Mouse (Mus musculus) lung, postnatal 36 days (tissue): ENCODE results near the gene 5730409E04Rik.

Experiments used
- DNase-seq: peaks from one replicate; pipeline ENCODE4 v3.0.0; 2022; ENCODE audit warnings: mixed read lengths

The 5730409E04Rik gene

GRCm38 (mm10) chr4:126639339-126639738 is 29.7 kb downstream of the 5730409E04Rik start:
- DNase-seq, result no peak

GRCm38 (mm10) chr4:126641901-126642300 is 32.3 kb downstream of the 5730409E04Rik start:
- no peak for DNase-seq

DNA sequence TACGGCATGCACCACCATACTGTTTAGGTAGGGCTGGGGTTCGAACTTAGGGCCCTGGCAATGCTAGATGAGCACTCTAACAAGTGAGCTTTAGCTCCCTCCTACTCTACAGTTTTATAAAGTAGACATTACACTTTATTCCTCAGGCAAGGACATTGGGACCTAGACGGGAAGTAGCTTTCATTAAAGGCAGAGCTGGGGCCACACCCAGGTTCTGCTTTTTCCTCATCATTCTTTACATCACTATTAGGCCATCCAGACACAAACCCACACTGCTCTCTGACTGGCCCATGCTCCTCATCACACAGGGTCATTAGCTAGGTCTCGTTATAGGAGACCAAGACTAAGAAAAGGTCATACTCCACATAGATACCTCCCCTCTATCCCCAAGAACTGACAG is 34.2 kb downstream of the 5730409E04Rik start:
- no peak for DNase-seq

DNA sequence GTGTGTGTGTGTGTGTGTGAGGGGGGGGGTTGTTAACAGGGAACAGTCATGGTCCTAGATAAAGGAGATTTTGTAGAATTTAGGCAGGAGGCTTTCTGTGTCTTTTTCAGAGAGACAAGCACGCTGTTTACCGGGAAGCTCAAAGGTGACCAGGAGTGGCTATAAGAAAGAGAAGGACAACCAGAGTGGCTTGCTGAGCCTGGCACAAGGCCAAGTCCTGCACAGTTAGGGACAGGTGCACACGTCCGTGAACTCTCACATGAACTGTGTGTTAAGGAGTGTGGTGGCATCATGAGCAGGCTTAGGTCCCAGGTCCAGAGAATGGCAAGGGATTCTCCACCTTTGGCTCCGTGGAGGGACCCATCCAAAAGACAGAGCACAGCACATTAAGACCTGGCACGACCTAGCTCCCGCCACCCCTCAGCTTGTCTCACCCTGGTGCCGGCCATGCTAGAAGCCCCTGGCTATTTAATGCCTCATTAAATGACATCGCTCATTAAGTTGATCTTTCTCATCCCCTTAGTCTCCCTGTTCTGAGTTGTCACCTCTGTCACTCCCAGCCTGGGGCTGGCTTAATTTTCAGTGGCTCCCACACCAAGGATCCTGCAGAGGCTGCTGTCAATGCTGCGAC is 34.8 kb downstream of the 5730409E04Rik start:
- no peak for DNase-seq

- DNase-seq, result no peak
Measured at GRCm38 (mm10) chr4:126647996-126648910, 38.6 kb downstream of the 5730409E04Rik start.

- no peak for DNase-seq
Measured at GRCm38 (mm10) chr4:126653148-126653547, 43.5 kb downstream of the 5730409E04Rik start.

- DNase-seq, result no peak
Measured at GRCm38 (mm10) chr4:126655356-126655755, 45.7 kb downstream of the 5730409E04Rik start.

DNA sequence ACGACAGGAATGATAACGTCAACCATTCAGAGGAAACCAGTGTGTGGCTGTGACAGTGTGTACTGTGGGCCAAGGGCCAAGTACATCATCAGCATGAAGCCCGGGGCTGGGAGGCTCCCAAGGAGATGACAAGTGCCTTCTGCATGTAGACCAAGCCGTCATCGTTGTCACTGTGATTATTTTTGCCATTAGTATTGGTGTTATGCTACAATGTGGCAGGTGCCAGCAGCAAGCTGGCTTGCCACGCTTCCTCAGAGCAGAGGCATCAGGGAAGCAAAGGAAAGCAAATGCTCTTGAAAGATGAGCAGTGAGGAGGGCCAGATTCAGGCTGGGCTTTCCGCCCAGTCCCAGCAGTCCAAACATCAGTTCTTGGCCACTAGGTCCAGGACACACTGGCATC is 51.6 kb downstream of the 5730409E04Rik start:
- DNase-seq, result no peak
